Mouse (Mus musculus): ENCODE measurements around the gene Susd2. TPM values are rescaled to one million over a fixed set of nuclear protein-coding genes. Genes with fewer than 3 reads are reported as not detected.

Gene Susd2
- polyA plus RNA-seq, 1 experiment: 14.8 TPM

GRCm38 (mm10) chr10:75657772-75658171 lies 14.0 kb upstream of the Susd2 start:
- 98% methylated on average over 7 of the region's 7 CpGs for WGBS
- Histone ChIP-seq H3K27ac (ENCODE audit: insufficient read depth, low read length) (no peak overlapping the region), H3K36me3 (ENCODE audit: control insufficient read depth, insufficient read depth, low read length) (peaks cover 48% of the 10 kb centered on the region), H3K4me3 (ENCODE audit: extremely low read depth, insufficient read depth, insufficient read length) (no peak overlapping the region), H3K4me1 (ENCODE audit: control insufficient read depth, insufficient read depth, insufficient read length) (no peaks in the 10 kb centered on the region), H3K27me3 (ENCODE audit: control insufficient read depth, insufficient read depth, low read length) (no peaks in the 10 kb centered on the region)
- no peak for TF ChIP-seq CTCF (IDR thresholded peaks at IDR 0.05; ENCODE audit: extremely low read depth, insufficient read depth, insufficient read length, insufficient replicate concordance)
- no peak for TF ChIP-seq POLR2A (IDR thresholded peaks at IDR 0.05; ENCODE audit: low read depth, low read length)
- DNase-seq (ENCODE audit: low read depth in 1 of 2, low spot score in 2 of 2): no peak

GRCm38 (mm10) chr10:75657165-75657564 lies 13.4 kb upstream of the Susd2 start:
- Histone ChIP-seq H3K27ac (ENCODE audit: insufficient read depth, low read length) (no peak overlapping the region), H3K36me3 (ENCODE audit: control insufficient read depth, insufficient read depth, low read length) (peaks cover 52% of the 10 kb centered on the region), H3K27me3 (ENCODE audit: control insufficient read depth, insufficient read depth, low read length) (no peaks in the 10 kb centered on the region), H3K4me1 (ENCODE audit: control insufficient read depth, insufficient read depth, insufficient read length) (no peaks in the 10 kb centered on the region), H3K4me3 (ENCODE audit: extremely low read depth, insufficient read depth, insufficient read length) (no peak overlapping the region)
- no peak for DNase-seq (ENCODE audit: low read depth in 1 of 2, low spot score in 2 of 2)
- TF ChIP-seq CTCF (IDR thresholded peaks at IDR 0.05; ENCODE audit: extremely low read depth, insufficient read depth, insufficient read length, insufficient replicate concordance) (no peak), POLR2A (IDR thresholded peaks at IDR 0.05; ENCODE audit: low read depth, low read length) (no peak)
- 98% methylated on average over 5 of the region's 5 CpGs for WGBS

- no peaks in the 10 kb centered on the region for H3K27me3 ChIP-seq (ENCODE audit: control insufficient read depth, insufficient read depth, low read length)
- no peak overlapping the region for H3K4me3 ChIP-seq (ENCODE audit: extremely low read depth, insufficient read depth, insufficient read length)
- no peaks in the 10 kb centered on the region for H3K4me1 ChIP-seq (ENCODE audit: control insufficient read depth, insufficient read depth, insufficient read length)
- WGBS: 91% methylated on average over 4 of the region's 4 CpGs
- DNase-seq (ENCODE audit: low read depth in 1 of 2, low spot score in 2 of 2): no peak
- H3K27ac ChIP-seq (ENCODE audit: insufficient read depth, low read length): no peak overlapping the region
- H3K36me3 ChIP-seq (ENCODE audit: control insufficient read depth, insufficient read depth, low read length): peaks cover 65% of the 10 kb centered on the region
- TF ChIP-seq POLR2A (IDR thresholded peaks at IDR 0.05; ENCODE audit: low read depth, low read length) (no peak), CTCF (IDR thresholded peaks at IDR 0.05; ENCODE audit: extremely low read depth, insufficient read depth, insufficient read length, insufficient replicate concordance) (no peak)
These were observed 10.2 kb upstream of the Susd2 start for GRCm38 (mm10) chr10:75654053-75654452.

- no peak for TF ChIP-seq POLR2A (IDR thresholded peaks at IDR 0.05; ENCODE audit: low read depth, low read length)
- TF ChIP-seq CTCF (IDR thresholded peaks at IDR 0.05; ENCODE audit: extremely low read depth, insufficient read depth, insufficient read length, insufficient replicate concordance): no peak
- Histone ChIP-seq H3K4me3 (ENCODE audit: extremely low read depth, insufficient read depth, insufficient read length) (no peak overlapping the region), H3K4me1 (ENCODE audit: control insufficient read depth, insufficient read depth, insufficient read length) (no peaks in the 10 kb centered on the region), H3K27ac (ENCODE audit: insufficient read depth, low read length) (no peak overlapping the region), H3K36me3 (ENCODE audit: control insufficient read depth, insufficient read depth, low read length) (peaks cover 63% of the 10 kb centered on the region), H3K27me3 (ENCODE audit: control insufficient read depth, insufficient read depth, low read length) (no peaks in the 10 kb centered on the region)
- WGBS: 99% methylated on average over 16 of the region's 16 CpGs
- DNase-seq (ENCODE audit: low read depth in 1 of 2, low spot score in 2 of 2): no peak
These were observed 7.7 kb upstream of the Susd2 start for GRCm38 (mm10) chr10:75651381-75652068.

GRCm38 (mm10) chr10:75650306-75650902 lies 6.6 kb upstream of the Susd2 start:
- no peak for TF ChIP-seq CTCF (IDR thresholded peaks at IDR 0.05; ENCODE audit: extremely low read depth, insufficient read depth, insufficient read length, insufficient replicate concordance)
- TF ChIP-seq POLR2A (IDR thresholded peaks at IDR 0.05; ENCODE audit: low read depth, low read length): no peak
- no peaks in the 10 kb centered on the region for H3K4me1 ChIP-seq (ENCODE audit: control insufficient read depth, insufficient read depth, insufficient read length)
- no peak overlapping the region for H3K27ac ChIP-seq (ENCODE audit: insufficient read depth, low read length)
- peaks cover 63% of the 10 kb centered on the region for H3K36me3 ChIP-seq (ENCODE audit: control insufficient read depth, insufficient read depth, low read length)
- DNase-seq (ENCODE audit: low read depth in 1 of 2, low spot score in 2 of 2): no peak
- WGBS: 92% methylated on average over 6 of the region's 6 CpGs
- no peaks in the 10 kb centered on the region for H3K27me3 ChIP-seq (ENCODE audit: control insufficient read depth, insufficient read depth, low read length)
- H3K4me3 ChIP-seq (ENCODE audit: extremely low read depth, insufficient read depth, insufficient read length): no peak overlapping the region

GRCm38 (mm10) chr10:75649406-75649995 lies 5.7 kb upstream of the Susd2 start:
- peaks cover 59% of the 10 kb centered on the region for H3K36me3 ChIP-seq (ENCODE audit: control insufficient read depth, insufficient read depth, low read length)
- H3K27me3 ChIP-seq (ENCODE audit: control insufficient read depth, insufficient read depth, low read length): no peaks in the 10 kb centered on the region
- H3K27ac ChIP-seq (ENCODE audit: insufficient read depth, low read length): no peak overlapping the region
- no peak for DNase-seq (ENCODE audit: low read depth in 1 of 2, low spot score in 2 of 2)
- H3K4me1 ChIP-seq (ENCODE audit: control insufficient read depth, insufficient read depth, insufficient read length): no peaks in the 10 kb centered on the region
- no peak for TF ChIP-seq CTCF (IDR thresholded peaks at IDR 0.05; ENCODE audit: extremely low read depth, insufficient read depth, insufficient read length, insufficient replicate concordance)
- TF ChIP-seq POLR2A (IDR thresholded peaks at IDR 0.05; ENCODE audit: low read depth, low read length): no peak
- H3K4me3 ChIP-seq (ENCODE audit: extremely low read depth, insufficient read depth, insufficient read length): no peak overlapping the region
- 89% methylated on average over 4 of the region's 4 CpGs for WGBS

GRCm38 (mm10) chr10:75649001-75649400 lies 5.2 kb upstream of the Susd2 start:
- Histone ChIP-seq H3K27ac (ENCODE audit: insufficient read depth, low read length) (no peak overlapping the region), H3K4me3 (ENCODE audit: extremely low read depth, insufficient read depth, insufficient read length) (no peak overlapping the region), H3K4me1 (ENCODE audit: control insufficient read depth, insufficient read depth, insufficient read length) (peaks cover 2% of the 10 kb centered on the region; the same call in 1 of the 2 replicates), H3K36me3 (ENCODE audit: control insufficient read depth, insufficient read depth, low read length) (peaks cover 57% of the 10 kb centered on the region), H3K27me3 (ENCODE audit: control insufficient read depth, insufficient read depth, low read length) (no peaks in the 10 kb centered on the region)
- no peak for DNase-seq (ENCODE audit: low read depth in 1 of 2, low spot score in 2 of 2)
- 95% methylated on average over 7 of the region's 7 CpGs for WGBS
- no peak for TF ChIP-seq CTCF (IDR thresholded peaks at IDR 0.05; ENCODE audit: extremely low read depth, insufficient read depth, insufficient read length, insufficient replicate concordance)
- TF ChIP-seq POLR2A (IDR thresholded peaks at IDR 0.05; ENCODE audit: low read depth, low read length): no peak

All from spleen, adult 2 months (tissue).